Mouse (Mus musculus) hindbrain, embryonic 15.5 days (tissue): ENCODE results near the gene Stat5a. TPM values are rescaled to one million over a fixed set of nuclear protein-coding genes. Genes with fewer than 3 reads are reported as not detected.

ENCODE experiments used
- ATAC-seq: fragments of 200-750 bp; cut with Nextera tagmentation; 2 replicates; pipeline ENCODE4 v1.8.0; 2017; ENCODE audit warnings: low read depth, moderate number of reproducible peaks, moderate TSS enrichment; ENCODE audit not compliant: low FRiP score
- H3K27ac ChIP-seq: fragments of 300-500 bp; sonication (generic); replicated peaks from 2 replicates; pipeline ENCODE4 v1.5.1; 2015; ENCODE audit warnings: mild to moderate bottlenecking, inconsistent platforms
- H3K27me3 ChIP-seq: fragments of 300-500 bp; sonication (generic); 2 replicates; pipeline ENCODE4 v1.6.1; 2015; ENCODE audit warnings: control low read depth, inconsistent platforms
- H3K36me3 ChIP-seq: fragments of 300-500 bp; sonication (generic); 2 replicates; pipeline ENCODE4 v1.6.1; 2015; ENCODE audit warnings: control low read depth, inconsistent platforms
- H3K4me1 ChIP-seq: fragments of 300-500 bp; sonication (generic); replicated peaks from 2 replicates; pipeline ENCODE4 v1.6.1; 2015; ENCODE audit warnings: control low read depth, inconsistent platforms
- H3K4me2 ChIP-seq: fragments of 300-500 bp; sonication (generic); 2 replicates; pipeline ENCODE4 v1.6.1; 2015; ENCODE audit warnings: moderate library complexity, mild to moderate bottlenecking, inconsistent platforms
- H3K4me3 ChIP-seq: fragments of 300-500 bp; sonication (generic); 2 replicates; pipeline ENCODE4 v1.5.1; 2015; ENCODE audit warnings: mild to moderate bottlenecking, inconsistent platforms
- H3K9ac ChIP-seq: fragments of 300-500 bp; sonication (generic); 2 replicates; pipeline ENCODE4 v1.6.1; 2015; ENCODE audit warnings: inconsistent platforms
- H3K9me3 ChIP-seq: fragments of 300-500 bp; sonication (generic); 2 replicates; pipeline ENCODE4 v1.6.1; 2016; ENCODE audit warnings: control low read depth, inconsistent platforms
- WGBS: fragments of 180-500 bp; shearing (Covaris S2); methylation state at CpG from one replicate; pipeline ENCODE4 v1.1.7; 2015; 5-methylcytosine and 5-hydroxymethylcytosine counted together
- polyA plus RNA-seq: library from polyadenylated mRNA; unstranded; fragments of >200 nt; fragmentation: Nextera tagmentation; extraction: Ambion mirVana; gene quantifications from 2 replicates; pipeline ENCODE4 v1.2.1, GENCODE M21; 2015

Gene Stat5a
- polyA plus RNA-seq, 1 experiment from 2014 or later = 2.1 TPM

GRCm38 (mm10) chr11:100912401-100913155 lies 53.4 kb downstream of the Stat5a start:
- no peak overlapping the region for H3K9ac ChIP-seq
- 0 out of 2 replicates have a peak, but pooled peaks cover 6% of the 10 kb centered on the region for H3K36me3 ChIP-seq
- no peak overlapping the region for H3K4me2 ChIP-seq
- no peak for ATAC-seq
- no peaks in the 10 kb centered on the region for H3K27me3 ChIP-seq
- H3K4me1 ChIP-seq = no peaks in the 10 kb centered on the region
- no peak overlapping the region for H3K27ac ChIP-seq
- no peaks in the 10 kb centered on the region for H3K9me3 ChIP-seq
- WGBS = 93% methylated on average over 17 of the region's 17 CpGs
- no peak overlapping the region for H3K4me3 ChIP-seq

- ATAC-seq = no peak
- no peaks in the 10 kb centered on the region for H3K4me1 ChIP-seq
- 81% methylated on average over 5 of the region's 5 CpGs for WGBS
- no peak overlapping the region for H3K4me3 ChIP-seq
- no peak overlapping the region for H3K27ac ChIP-seq
- no peaks in the 10 kb centered on the region for H3K27me3 ChIP-seq
- H3K9me3 ChIP-seq = no peaks in the 10 kb centered on the region
- no peak overlapping the region for H3K9ac ChIP-seq
- H3K4me2 ChIP-seq = no peak overlapping the region
- no peaks in the 10 kb centered on the region for H3K36me3 ChIP-seq
These were observed 55.3 kb downstream of the Stat5a start for GRCm38 (mm10) chr11:100914415-100914814.

- H3K4me3 ChIP-seq = no peak overlapping the region
- H3K4me1 ChIP-seq = no peaks in the 10 kb centered on the region
- H3K4me2 ChIP-seq = no peak overlapping the region
- ATAC-seq = no peak
- H3K9ac ChIP-seq = no peak overlapping the region
- no peaks in the 10 kb centered on the region for H3K27me3 ChIP-seq
- H3K27ac ChIP-seq = no peak overlapping the region
- 96% methylated on average over 3 of the region's 3 CpGs for WGBS
- no peaks in the 10 kb centered on the region for H3K9me3 ChIP-seq
- no peaks in the 10 kb centered on the region for H3K36me3 ChIP-seq
These were observed 55.9 kb downstream of the Stat5a start for GRCm38 (mm10) chr11:100915063-100915462.

- Histone ChIP-seq H3K36me3 (no peaks in the 10 kb centered on the region), H3K9me3 (no peaks in the 10 kb centered on the region), H3K4me1 (no peaks in the 10 kb centered on the region), H3K27ac (no peak overlapping the region), H3K27me3 (no peaks in the 10 kb centered on the region), H3K4me3 (no peak overlapping the region), H3K4me2 (no peak overlapping the region), H3K9ac (no peak overlapping the region)
- no peak for ATAC-seq
- WGBS = 92% methylated on average over 4 of the region's 4 CpGs
These were observed 57.4 kb downstream of the Stat5a start for GRCm38 (mm10) chr11:100916432-100916971.

- Histone ChIP-seq H3K27ac (no peak overlapping the region), H3K4me3 (no peak overlapping the region), H3K9ac (no peak overlapping the region), H3K27me3 (no peaks in the 10 kb centered on the region), H3K9me3 (no peaks in the 10 kb centered on the region), H3K4me1 (no peaks in the 10 kb centered on the region), H3K4me2 (no peak overlapping the region), H3K36me3 (no peaks in the 10 kb centered on the region)
- no peak for ATAC-seq
- WGBS = 91% methylated on average over 5 of the region's 5 CpGs
These were observed 58.9 kb downstream of the Stat5a start for GRCm38 (mm10) chr11:100918007-100918406.

GRCm38 (mm10) chr11:100920887-100921624 lies 61.9 kb downstream of the Stat5a start:
- Histone ChIP-seq H3K4me3 (no peak overlapping the region), H3K4me1 (no peaks in the 10 kb centered on the region), H3K27ac (no peak overlapping the region), H3K9me3 (no peaks in the 10 kb centered on the region), H3K36me3 (no peaks in the 10 kb centered on the region), H3K4me2 (no peak overlapping the region), H3K27me3 (no peaks in the 10 kb centered on the region), H3K9ac (no peak overlapping the region)
- ATAC-seq = no peak
- 91% methylated on average over 4 of the region's 4 CpGs for WGBS

- Histone ChIP-seq H3K27me3 (no peaks in the 10 kb centered on the region), H3K36me3 (no peaks in the 10 kb centered on the region), H3K4me1 (no peaks in the 10 kb centered on the region), H3K27ac (no peak overlapping the region), H3K4me2 (no peak overlapping the region), H3K4me3 (no peak overlapping the region), H3K9ac (no peak overlapping the region), H3K9me3 (no peaks in the 10 kb centered on the region)
- no peak for ATAC-seq
- WGBS = 92% methylated on average over 1 of the region's 1 CpGs
These were observed 65.3 kb downstream of the Stat5a start for GRCm38 (mm10) chr11:100924386-100924919.

GRCm38 (mm10) chr11:100927386-100927785 lies 68.2 kb downstream of the Stat5a start:
- Histone ChIP-seq H3K27ac (no peak overlapping the region), H3K36me3 (no peaks in the 10 kb centered on the region), H3K4me1 (0 out of 2 replicates have a peak, but pooled peaks cover 3% of the 10 kb centered on the region), H3K9me3 (no peaks in the 10 kb centered on the region), H3K27me3 (no peaks in the 10 kb centered on the region), H3K9ac (no peak overlapping the region), H3K4me3 (no peak overlapping the region), H3K4me2 (no peak overlapping the region)
- no peak for ATAC-seq
- WGBS = 87% methylated on average over 3 of the region's 3 CpGs

GRCm38 (mm10) chr11:100930611-100931010 lies 71.5 kb downstream of the Stat5a start:
- no peak overlapping the region for H3K4me2 ChIP-seq
- no peaks in the 10 kb centered on the region for H3K9me3 ChIP-seq
- no peak overlapping the region for H3K9ac ChIP-seq
- H3K4me3 ChIP-seq = no peak overlapping the region
- no peaks in the 10 kb centered on the region for H3K36me3 ChIP-seq
- H3K27ac ChIP-seq = no peak overlapping the region
- H3K4me1 ChIP-seq = 0 out of 2 replicates have a peak, but pooled peaks cover 3% of the 10 kb centered on the region
- ATAC-seq = no peak
- no peaks in the 10 kb centered on the region for H3K27me3 ChIP-seq
- 80% methylated on average over 7 of the region's 7 CpGs for WGBS

- Histone ChIP-seq H3K4me3 (no peak overlapping the region), H3K4me1 (0 out of 2 replicates have a peak, but pooled peaks cover 3% of the 10 kb centered on the region), H3K36me3 (no peaks in the 10 kb centered on the region), H3K27ac (no peak overlapping the region), H3K9ac (no peak overlapping the region), H3K4me2 (no peak overlapping the region), H3K9me3 (no peaks in the 10 kb centered on the region), H3K27me3 (no peaks in the 10 kb centered on the region)
- 62% methylated on average over 12 of the region's 12 CpGs for WGBS
- ATAC-seq = no peak
These were observed 72.2 kb downstream of the Stat5a start for GRCm38 (mm10) chr11:100931254-100931921.
